Mouse (Mus musculus) spleen, adult 2 months (tissue): ENCODE data around the gene Tmem234.

Source experiments
- CTCF ChIP-seq: fragments of 200-500 bp; IDR thresholded peaks from 2 replicates; pipeline ENCODE4 v1.5.1; 2011; ENCODE audit warnings: mild to moderate bottlenecking, inconsistent platforms; ENCODE audit not compliant: insufficient read depth, insufficient read length, insufficient replicate concordance; ENCODE audit errors: extremely low read depth
- POLR2A ChIP-seq: fragments of 200-500 bp; IDR thresholded peaks from 2 replicates; pipeline ENCODE4 v1.6.1; 2011; ENCODE audit warnings: low read depth, low read length, inconsistent platforms

DNA sequence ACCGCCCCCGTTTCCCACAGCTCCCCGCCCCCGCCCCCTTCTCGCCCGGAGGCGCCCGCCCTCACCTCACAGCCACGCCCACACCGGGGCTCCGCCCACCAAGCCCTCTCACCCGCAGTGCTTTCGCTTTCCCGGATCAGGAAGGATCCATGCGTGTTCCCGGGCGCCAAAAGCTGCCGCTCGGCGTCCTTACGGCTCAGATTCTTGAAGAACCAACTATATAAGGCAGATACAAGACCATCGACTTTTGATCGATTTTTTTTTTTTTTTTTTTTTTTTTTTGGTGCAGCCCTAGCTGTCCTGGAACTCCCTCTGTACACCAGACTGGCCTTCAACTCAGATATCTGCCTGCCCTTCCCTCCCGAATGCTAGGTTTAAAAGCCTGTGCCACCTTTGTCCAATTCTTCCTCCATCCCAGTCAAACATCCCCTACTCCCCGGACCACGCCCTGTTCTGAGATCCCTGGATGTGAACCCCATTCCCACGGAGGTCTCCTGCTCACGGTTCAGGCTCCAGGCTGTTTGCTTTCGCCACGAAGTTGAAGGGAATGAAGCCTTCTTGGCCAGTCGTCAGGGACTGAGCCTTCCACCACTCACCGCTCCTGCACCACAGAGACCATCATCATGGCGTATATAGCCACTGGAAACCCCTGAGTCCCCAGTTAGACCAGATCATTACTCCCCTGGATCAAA lies 43.8 kb upstream of the Tmem234 start:
- TF ChIP-seq CTCF, result no peak
- TF ChIP-seq POLR2A, result peak; percentile 53
